Mouse (Mus musculus): ENCODE measurements around the gene Ncoa3. TPM values are rescaled to one million over a fixed set of nuclear protein-coding genes. Genes with fewer than 3 reads are reported as not detected.
"Not testable (repeated sequence)": the region's sequence is repeated elsewhere in the genome, so short reads cannot be mapped to it uniquely, and the experiment has no call there.

The Ncoa3 gene
- polyA plus RNA-seq, 1 experiment from 2014 or later: 18.5 TPM

DNA sequence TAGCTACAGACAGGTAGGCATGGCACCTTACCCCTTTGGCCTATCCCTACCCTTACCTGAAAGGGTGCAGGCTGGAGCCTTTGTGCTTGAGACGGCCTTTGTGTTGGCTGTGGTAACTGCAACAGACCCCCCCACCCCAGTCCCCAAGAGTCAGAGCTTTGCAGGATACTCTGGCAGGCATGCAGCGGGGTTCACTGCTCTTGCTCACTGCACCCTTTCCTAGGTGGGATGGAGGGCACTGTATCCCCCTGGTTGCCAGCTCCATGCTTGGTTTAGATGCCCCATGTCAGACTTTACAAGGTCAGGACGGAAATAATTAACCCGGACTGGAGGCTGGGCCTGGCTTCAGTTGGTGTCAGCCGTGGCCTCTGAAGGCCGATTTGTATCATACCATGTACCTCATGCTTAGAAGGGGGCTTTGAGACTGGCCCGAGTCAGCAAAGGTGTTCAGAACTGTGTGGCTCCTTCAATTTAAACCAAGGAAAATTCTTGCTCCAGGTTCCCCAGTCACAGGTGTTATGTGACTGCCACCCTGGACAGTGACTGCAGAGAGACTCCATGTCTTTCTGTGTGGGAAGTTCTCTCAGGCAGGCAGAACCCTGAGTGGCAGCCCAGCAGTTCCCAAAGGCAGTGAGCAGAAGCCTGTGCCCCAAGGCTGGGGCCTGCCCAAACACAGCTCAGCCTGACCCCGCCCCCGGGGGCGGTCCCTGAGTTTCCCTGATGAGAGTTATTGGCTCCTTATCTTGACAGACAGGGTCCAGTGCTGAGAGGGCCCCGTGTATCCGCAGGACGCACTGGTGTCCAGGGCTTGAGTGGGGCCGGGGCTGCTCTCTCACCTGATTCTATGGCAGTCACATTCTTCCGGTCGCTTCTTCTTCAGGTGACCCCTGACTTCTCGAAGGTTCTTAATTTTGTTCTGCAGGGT lies 87.8 kb downstream of the Ncoa3 start:
- Histone ChIP-seq H3K4me2 (ENCODE audit: low read depth, low read length) (no peak overlapping the region), H3K4me3 (ENCODE audit: low read depth, low read length) (no peak overlapping the region), H3K27ac (ENCODE audit: low read depth, low read length) (no peak overlapping the region), H3K27me3 (ENCODE audit: control insufficient read depth, insufficient read depth, low read length) (no peaks in the 10 kb centered on the region), H3K4me1 (ENCODE audit: control insufficient read depth, insufficient read depth, low read length) (no peaks in the 10 kb centered on the region; the same call in 1 of the 2 replicates), H3K9me3 (ENCODE audit: control insufficient read depth, low read length) (no peaks in the 10 kb centered on the region), H3K36me3 (ENCODE audit: control insufficient read depth, insufficient read depth, low read length) (peaks cover 15% of the 10 kb centered on the region; the same call in 1 of the 2 replicates), H3K9ac (replicated peaks; ENCODE audit: low read depth, low read length) (no peak overlapping the region)
- ATAC-seq (ENCODE audit: low read depth): no peak
- 64% methylated on average over 17 of the region's 17 CpGs for WGBS

DNA sequence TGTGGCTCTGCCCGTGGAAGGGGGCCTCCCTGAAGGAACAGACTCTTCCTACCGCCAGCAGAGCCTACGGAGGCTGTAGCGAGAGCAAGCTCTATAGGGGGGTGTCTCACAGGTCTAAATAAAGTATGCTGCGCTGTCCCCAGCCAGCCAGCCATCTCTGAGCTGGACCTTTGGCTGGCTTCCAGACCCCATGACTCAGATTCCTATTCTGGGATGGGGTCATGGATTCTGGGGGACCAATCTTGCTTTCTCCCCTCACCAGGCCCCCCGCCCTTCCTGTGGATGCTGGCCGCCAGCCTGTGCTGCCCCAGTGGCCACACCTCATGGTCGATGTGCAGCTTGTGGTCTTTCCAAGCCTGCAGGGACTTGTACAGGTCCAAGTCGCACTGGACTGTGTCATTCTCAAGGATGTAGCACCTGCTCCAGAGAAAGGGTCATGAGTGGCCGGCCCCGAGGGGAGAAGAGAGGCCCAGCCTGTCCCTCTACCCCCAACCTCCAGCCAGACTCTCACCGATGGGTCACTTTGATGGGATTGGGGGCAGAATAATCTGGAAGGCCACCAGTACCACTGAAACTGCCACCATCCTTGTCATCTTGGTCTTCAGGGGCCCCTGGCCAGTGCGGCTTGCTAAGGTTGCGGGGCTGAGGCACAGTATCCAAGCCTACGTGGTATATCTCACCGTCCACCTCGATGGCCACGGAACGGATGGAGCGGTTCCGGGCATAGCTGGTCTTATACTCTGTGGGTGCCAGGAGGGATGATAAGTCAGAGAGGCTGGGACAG lies 88.7 kb downstream of the Ncoa3 start:
- H3K27ac ChIP-seq (ENCODE audit: low read depth, low read length): no peak overlapping the region
- no peak overlapping the region for H3K4me3 ChIP-seq (ENCODE audit: low read depth, low read length)
- H3K9me3 ChIP-seq (ENCODE audit: control insufficient read depth, low read length): no peaks in the 10 kb centered on the region
- ATAC-seq (ENCODE audit: low read depth): no peak
- peaks cover 15% of the 10 kb centered on the region; the same call in 1 of the 2 replicates for H3K36me3 ChIP-seq (ENCODE audit: control insufficient read depth, insufficient read depth, low read length)
- no peaks in the 10 kb centered on the region for H3K27me3 ChIP-seq (ENCODE audit: control insufficient read depth, insufficient read depth, low read length)
- H3K4me1 ChIP-seq (ENCODE audit: control insufficient read depth, insufficient read depth, low read length): no peaks in the 10 kb centered on the region; the same call in 1 of the 2 replicates
- H3K4me2 ChIP-seq (ENCODE audit: low read depth, low read length): no peak overlapping the region
- 83% methylated on average over 21 of the region's 21 CpGs for WGBS
- no peak overlapping the region for H3K9ac ChIP-seq (replicated peaks; ENCODE audit: low read depth, low read length)

DNA sequence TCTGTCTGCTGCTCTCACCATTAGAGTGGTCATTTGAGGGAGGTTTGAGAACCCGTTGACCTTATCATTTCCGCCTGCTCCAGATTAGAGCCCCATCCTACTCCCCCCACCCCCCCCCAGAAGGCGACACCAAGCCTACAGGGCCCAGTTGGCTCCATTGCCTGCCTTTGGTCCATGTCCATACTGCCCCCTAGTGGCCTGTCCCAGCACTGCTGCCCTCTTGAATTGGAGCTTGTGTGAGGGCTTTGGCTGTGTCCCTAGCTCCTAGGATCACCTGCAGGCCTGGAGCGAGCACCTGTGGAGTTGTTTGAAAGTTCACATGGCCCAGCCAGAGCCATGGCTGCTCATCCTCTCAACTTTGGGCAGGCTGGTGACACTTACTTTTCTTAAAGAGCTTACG lies 89.8 kb downstream of the Ncoa3 start:
- 72% methylated on average over 5 of the region's 5 CpGs for WGBS
- H3K9me3 ChIP-seq (ENCODE audit: control insufficient read depth, low read length): no peaks in the 10 kb centered on the region
- no peaks in the 10 kb centered on the region for H3K27me3 ChIP-seq (ENCODE audit: control insufficient read depth, insufficient read depth, low read length)
- peaks cover 15% of the 10 kb centered on the region; the same call in 1 of the 2 replicates for H3K36me3 ChIP-seq (ENCODE audit: control insufficient read depth, insufficient read depth, low read length)
- no peak overlapping the region for H3K4me2 ChIP-seq (ENCODE audit: low read depth, low read length)
- ATAC-seq (ENCODE audit: low read depth): no peak
- H3K27ac ChIP-seq (ENCODE audit: low read depth, low read length): no peak overlapping the region
- H3K4me1 ChIP-seq (ENCODE audit: control insufficient read depth, insufficient read depth, low read length): no peaks in the 10 kb centered on the region; the same call in 1 of the 2 replicates
- H3K4me3 ChIP-seq (ENCODE audit: low read depth, low read length): no peak overlapping the region
- H3K9ac ChIP-seq (replicated peaks; ENCODE audit: low read depth, low read length): no peak overlapping the region

DNA sequence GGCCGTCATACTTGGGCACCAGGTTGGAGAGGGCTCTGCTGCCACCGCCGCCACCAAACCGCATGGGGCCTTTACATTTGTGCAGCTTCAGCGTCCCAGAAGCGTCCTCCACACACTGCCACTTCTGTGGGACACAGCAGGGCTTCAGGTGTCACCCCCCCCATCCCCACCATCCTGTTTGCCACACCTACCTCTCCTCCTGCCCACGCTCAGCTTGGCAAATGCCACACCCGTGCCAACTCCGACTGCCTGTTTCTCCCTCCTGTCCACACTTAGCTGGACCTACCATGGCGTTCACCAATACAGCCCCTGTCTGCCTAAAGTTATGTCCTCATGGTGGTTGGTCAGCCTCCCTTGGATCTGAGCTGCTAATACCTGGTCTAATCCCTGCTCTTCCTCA lies 90.2 kb downstream of the Ncoa3 start:
- Histone ChIP-seq H3K9me3 (ENCODE audit: control insufficient read depth, low read length) (no peaks in the 10 kb centered on the region), H3K4me3 (ENCODE audit: low read depth, low read length) (no peak overlapping the region), H3K4me2 (ENCODE audit: low read depth, low read length) (no peak overlapping the region), H3K4me1 (ENCODE audit: control insufficient read depth, insufficient read depth, low read length) (no peaks in the 10 kb centered on the region; the same call in 1 of the 2 replicates), H3K27me3 (ENCODE audit: control insufficient read depth, insufficient read depth, low read length) (no peaks in the 10 kb centered on the region), H3K9ac (replicated peaks; ENCODE audit: low read depth, low read length) (no peak overlapping the region), H3K27ac (ENCODE audit: low read depth, low read length) (no peak overlapping the region), H3K36me3 (ENCODE audit: control insufficient read depth, insufficient read depth, low read length) (peaks cover 15% of the 10 kb centered on the region; the same call in 1 of the 2 replicates)
- ATAC-seq (ENCODE audit: low read depth): no peak
- WGBS: 83% methylated on average over 10 of the region's 10 CpGs

DNA sequence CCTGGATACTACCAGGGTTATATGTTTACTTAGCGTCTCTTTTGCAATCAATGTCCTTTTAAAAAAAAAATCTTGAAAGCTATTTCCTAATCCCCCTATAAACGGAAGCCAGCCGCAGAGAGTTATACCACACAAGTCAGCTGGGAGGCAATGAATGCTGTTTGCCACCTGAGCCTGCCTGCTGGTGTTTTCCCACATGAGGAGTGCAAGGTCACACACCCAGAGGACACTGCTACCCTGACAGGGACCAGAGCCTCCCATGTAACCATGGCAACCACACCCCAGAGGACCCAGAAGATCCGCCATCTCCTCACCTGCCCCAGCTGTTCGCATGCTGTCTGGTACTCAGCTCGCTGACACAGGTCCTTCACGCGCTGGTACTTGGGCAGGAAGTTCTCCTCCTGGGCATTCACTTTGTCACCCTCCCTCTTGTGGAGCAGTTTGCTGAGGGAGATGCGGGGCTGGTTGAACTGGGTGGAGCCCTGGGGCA lies 91.2 kb downstream of the Ncoa3 start:
- H3K36me3 ChIP-seq (ENCODE audit: control insufficient read depth, insufficient read depth, low read length): peaks cover 11% of the 10 kb centered on the region; the same call in 1 of the 2 replicates
- 53% methylated on average over 9 of the region's 9 CpGs for WGBS
- no peak overlapping the region for H3K4me2 ChIP-seq (ENCODE audit: low read depth, low read length)
- no peak overlapping the region for H3K4me3 ChIP-seq (ENCODE audit: low read depth, low read length)
- no peak overlapping the region for H3K9ac ChIP-seq (replicated peaks; ENCODE audit: low read depth, low read length)
- no peak for ATAC-seq (ENCODE audit: low read depth)
- H3K27ac ChIP-seq (ENCODE audit: low read depth, low read length): no peak overlapping the region
- H3K27me3 ChIP-seq (ENCODE audit: control insufficient read depth, insufficient read depth, low read length): no peaks in the 10 kb centered on the region
- H3K4me1 ChIP-seq (ENCODE audit: control insufficient read depth, insufficient read depth, low read length): no peaks in the 10 kb centered on the region; the same call in 1 of the 2 replicates
- H3K9me3 ChIP-seq (ENCODE audit: control insufficient read depth, low read length): no peaks in the 10 kb centered on the region

DNA sequence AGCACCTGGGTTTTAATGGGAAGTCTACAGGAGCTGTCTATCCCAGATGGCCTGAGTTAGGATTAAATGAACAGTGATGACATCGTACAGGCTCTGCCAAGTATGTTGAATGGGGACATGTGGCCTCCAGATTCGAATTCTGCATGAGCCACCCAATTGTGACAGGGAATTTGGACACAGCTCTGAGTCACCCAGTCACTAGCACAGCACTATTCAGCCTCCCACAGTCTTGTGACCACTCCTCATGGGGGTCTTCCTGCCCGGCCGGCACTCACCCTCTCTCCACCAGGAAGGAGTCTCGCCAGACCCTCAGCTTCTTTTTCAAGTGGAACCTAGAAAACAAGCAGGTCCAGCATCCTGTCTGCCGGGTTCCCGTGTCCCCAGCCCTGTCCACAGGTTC lies 91.7 kb downstream of the Ncoa3 start:
- peaks cover 10% of the 10 kb centered on the region; the same call in 1 of the 2 replicates for H3K36me3 ChIP-seq (ENCODE audit: control insufficient read depth, insufficient read depth, low read length)
- 82% methylated on average over 7 of the region's 7 CpGs for WGBS
- no peaks in the 10 kb centered on the region for H3K27me3 ChIP-seq (ENCODE audit: control insufficient read depth, insufficient read depth, low read length)

DNA sequence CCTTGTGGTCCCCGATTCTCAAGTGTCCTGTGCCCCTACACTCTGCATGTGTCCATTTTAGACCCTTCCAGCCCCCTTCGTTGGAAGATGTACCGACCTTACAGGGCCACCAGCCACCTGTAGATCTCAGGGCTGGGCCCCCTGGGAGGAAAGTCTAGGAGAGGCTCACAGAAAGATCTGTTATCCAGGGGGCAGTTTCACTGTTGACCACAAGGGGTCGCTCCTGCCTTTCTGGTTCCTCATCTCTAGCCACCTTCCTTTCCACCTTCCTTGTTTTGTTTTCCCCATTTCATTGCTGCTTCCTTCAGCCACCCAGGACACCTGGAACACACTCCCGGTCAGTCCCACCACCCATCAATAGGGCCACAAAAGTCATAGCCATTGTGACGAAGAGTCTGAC lies 92.5 kb downstream of the Ncoa3 start:
- not testable (repeated sequence) for H3K4me3 ChIP-seq (ENCODE audit: low read depth, low read length); H3K27ac ChIP-seq (ENCODE audit: low read depth, low read length); H3K36me3 ChIP-seq (ENCODE audit: control insufficient read depth, insufficient read depth, low read length); H3K4me1 ChIP-seq (ENCODE audit: control insufficient read depth, insufficient read depth, low read length); H3K9ac ChIP-seq (replicated peaks; ENCODE audit: low read depth, low read length); H3K9me3 ChIP-seq (ENCODE audit: control insufficient read depth, low read length); H3K27me3 ChIP-seq (ENCODE audit: control insufficient read depth, insufficient read depth, low read length); ATAC-seq (ENCODE audit: low read depth); H3K4me2 ChIP-seq (ENCODE audit: low read depth, low read length)
- WGBS: 42% methylated on average over 6 of the region's 6 CpGs

More for the DNA sequence above, 91.7 kb downstream of the Ncoa3 start:
- H3K4me2 ChIP-seq (ENCODE audit: low read depth, low read length): no peak overlapping the region
- no peak overlapping the region for H3K4me3 ChIP-seq (ENCODE audit: low read depth, low read length)
- H3K4me1 ChIP-seq (ENCODE audit: control insufficient read depth, insufficient read depth, low read length): no peaks in the 10 kb centered on the region; the same call in 1 of the 2 replicates
- no peak overlapping the region for H3K9ac ChIP-seq (replicated peaks; ENCODE audit: low read depth, low read length)
- no peak for ATAC-seq (ENCODE audit: low read depth)
- H3K9me3 ChIP-seq (ENCODE audit: control insufficient read depth, low read length): no peaks in the 10 kb centered on the region
- no peak overlapping the region for H3K27ac ChIP-seq (ENCODE audit: low read depth, low read length)

DNA sequence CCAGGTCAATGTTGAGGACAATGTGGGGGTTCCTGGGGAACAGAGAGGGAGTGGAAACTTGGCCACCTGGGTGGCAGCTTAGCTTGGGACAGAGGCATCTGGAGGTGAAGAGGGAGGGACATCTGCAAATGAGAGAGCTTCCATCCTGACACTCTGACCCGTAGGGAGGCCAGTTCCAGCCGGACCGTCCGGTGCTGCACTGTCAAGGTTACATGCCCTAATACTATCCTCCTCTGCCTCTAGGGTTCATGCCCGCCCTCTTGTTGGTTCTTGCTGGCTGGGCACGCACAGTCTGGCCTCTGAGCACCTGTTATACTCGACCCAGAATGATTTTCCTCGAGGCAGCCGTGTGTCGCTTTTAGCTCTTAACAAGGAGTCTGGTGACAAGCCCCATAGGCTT lies 93.3 kb downstream of the Ncoa3 start:
- no peak overlapping the region for H3K4me2 ChIP-seq (ENCODE audit: low read depth, low read length)
- H3K9ac ChIP-seq (replicated peaks; ENCODE audit: low read depth, low read length): no peak overlapping the region
- H3K4me3 ChIP-seq (ENCODE audit: low read depth, low read length): no peak overlapping the region
- no peak for ATAC-seq (ENCODE audit: low read depth)
- H3K9me3 ChIP-seq (ENCODE audit: control insufficient read depth, low read length): no peaks in the 10 kb centered on the region
- no peaks in the 10 kb centered on the region for H3K27me3 ChIP-seq (ENCODE audit: control insufficient read depth, insufficient read depth, low read length)
- no peak overlapping the region for H3K27ac ChIP-seq (ENCODE audit: low read depth, low read length)
- 91% methylated on average over 10 of the region's 10 CpGs for WGBS
- no peaks in the 10 kb centered on the region; the same call in 1 of the 2 replicates for H3K36me3 ChIP-seq (ENCODE audit: control insufficient read depth, insufficient read depth, low read length)
- H3K4me1 ChIP-seq (ENCODE audit: control insufficient read depth, insufficient read depth, low read length): no peaks in the 10 kb centered on the region; the same call in 1 of the 2 replicates
